Mouse (Mus musculus): ENCODE results near the gene Gdpd5.
A peak's percentile ranks its signal among the peaks of the same experiment; 100 is the strongest.

Gdpd5 gene

DNA sequence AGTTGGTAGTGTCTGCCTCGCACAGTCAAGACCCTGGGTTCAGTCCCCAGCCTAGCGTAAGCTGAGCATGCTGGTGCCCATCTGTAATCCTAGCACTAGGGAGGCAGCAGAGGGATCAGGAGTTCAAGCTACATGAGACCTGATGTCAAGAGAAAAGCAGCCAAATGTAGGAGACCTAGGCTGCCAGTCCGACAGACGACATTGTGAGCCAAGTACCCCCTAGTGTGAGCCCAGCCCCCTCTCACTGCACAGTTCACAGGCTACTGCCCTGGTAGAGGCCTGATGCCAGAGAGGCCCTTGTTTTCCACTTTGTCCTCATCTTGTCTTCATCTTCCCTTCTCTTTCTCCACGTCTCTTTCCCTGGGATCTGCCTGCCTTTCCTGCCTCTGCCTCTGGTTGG lies 66.1 kb downstream of the Gdpd5 start:
- DNase-seq: no peak

DNA sequence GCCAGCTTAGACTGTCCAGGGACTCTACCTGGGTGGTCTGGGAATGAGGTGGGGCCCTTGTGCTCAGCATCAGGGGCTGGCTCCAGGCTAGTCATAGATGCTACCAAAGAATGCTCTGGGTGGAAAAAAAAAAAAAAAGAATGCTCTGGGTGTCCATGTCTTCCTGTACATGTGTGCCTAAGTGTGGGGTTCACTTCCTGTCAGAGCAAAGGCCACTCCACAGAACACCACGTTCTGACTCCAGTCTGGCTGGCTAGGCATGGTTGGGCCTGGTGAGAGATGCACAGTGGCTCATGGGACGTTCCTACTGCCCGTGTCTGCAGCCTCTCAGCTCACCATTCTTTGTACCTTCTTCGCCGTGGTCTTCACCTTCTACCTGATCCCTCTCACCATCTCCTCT lies 67.4 kb downstream of the Gdpd5 start:
- no peak for DNase-seq

DNA sequence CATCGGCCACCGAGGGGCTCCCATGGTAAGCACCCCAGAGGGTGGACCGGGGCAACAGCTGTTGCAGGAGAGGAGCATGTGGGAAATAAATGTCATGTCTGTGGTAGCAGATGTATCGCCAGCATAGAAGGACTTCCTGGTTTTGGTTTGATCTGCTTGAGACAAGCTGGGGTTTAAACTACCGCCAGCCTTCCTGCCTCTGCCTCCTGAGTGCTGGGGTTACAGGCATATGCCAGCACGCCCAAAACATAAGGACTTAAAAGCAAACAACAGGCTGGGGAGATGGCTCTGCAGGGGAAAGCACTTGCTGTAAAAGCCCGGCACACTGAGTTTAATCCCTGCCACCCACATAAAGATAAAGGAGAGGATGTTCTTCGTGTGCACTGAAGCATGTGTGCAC lies 67.8 kb downstream of the Gdpd5 start:
- DNase-seq: no peak

DNA sequence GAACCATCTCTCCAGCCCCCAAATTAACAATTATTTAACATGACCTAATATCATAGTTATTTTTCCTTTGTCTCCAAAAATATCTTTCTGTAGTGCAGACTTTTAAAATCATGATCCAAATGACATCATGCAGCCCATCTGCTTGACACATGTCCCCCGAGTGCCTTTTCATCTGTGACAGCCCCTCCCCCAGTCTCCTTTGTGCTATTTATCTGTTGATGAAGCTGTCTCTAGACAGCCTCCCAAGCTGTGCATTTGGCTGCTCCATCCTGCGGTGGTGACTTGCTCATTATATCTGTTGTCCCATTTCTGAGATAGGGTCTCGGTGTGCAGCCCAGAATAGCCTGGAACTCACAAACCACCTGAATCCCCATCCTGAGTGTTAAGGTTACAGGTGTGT lies 68.5 kb downstream of the Gdpd5 start:
- DNase-seq: no peak

DNA sequence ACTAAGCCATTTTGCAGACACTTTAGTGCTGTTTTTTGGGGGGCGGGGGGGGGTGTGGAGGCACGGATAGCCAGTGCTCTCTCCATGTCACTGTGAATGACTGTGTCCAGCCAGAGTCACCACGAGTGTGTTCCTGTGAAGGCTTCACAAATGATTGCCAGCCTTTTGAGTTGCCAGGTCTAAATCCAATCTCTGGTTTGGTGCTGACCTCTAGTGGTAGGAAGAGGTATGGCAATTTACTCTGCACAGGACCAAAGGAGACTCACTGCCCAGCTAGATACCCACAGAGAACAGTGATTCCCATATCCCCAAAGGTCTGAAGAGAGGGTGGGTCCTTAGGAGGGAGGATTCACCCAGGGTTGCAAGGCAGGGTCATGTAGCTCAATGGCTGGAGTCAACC lies 69.5 kb downstream of the Gdpd5 start:
- peak; percentile 80 for DNase-seq

DNA sequence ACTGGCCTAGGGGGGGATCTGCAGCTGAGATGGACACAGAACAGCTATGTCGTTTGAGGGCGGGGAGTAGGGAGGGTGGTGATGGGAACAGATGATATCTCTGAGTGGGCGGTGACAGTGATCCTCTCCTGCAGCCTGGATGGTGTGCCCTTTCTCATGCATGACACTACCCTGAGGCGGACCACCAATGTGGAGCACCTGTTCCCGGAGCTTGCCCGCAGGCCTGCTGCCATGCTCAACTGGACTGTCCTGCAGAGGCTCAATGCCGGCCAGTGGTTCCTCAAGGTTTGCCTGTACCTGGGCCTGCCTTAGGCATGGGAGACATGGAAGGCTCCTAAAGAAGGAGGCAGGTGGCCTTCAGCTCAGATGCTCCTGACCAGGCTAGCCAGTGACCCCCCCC lies 71.6 kb downstream of the Gdpd5 start:
- DNase-seq: no peak

DNA sequence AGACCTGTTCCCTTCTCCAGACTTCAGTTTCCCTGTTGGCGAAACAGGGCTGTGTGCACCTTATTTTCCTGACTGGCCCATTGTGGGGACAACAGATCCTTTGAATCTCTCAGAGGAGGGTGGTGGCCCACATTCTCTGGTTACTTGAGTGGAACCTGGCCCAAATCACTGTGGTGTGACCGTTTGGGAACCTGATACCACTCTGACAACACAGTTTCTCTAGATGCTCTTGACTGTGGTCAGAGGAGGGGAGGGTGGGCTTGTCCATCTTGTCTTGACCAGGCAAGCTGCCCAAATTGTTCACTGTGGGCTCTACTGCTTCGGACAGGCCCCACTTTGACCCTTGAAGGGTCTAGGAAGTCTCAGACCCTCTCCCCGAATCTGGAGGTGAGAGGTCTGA lies 72.8 kb downstream of the Gdpd5 start:
- DNase-seq: no peak

DNA sequence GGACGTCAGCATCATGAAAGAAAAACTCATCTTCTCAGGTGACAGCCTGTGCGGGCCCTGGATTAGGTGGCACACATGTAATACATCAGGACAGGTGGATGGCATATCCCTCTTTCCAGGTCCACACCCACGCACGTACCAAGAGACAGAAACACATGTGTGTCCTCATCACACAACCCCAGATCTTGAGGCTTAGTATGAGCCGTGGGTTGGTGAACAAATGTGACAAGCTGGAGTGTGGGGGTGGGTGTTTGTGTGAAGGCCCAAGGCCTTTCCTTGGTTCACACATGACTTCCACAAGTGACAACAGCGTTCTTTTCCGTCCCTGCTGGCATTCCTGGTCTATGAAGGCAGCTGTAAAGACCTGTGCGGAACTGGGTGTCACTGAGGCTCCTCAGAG lies 77.6 kb downstream of the Gdpd5 start:
- no peak for DNase-seq

DNA sequence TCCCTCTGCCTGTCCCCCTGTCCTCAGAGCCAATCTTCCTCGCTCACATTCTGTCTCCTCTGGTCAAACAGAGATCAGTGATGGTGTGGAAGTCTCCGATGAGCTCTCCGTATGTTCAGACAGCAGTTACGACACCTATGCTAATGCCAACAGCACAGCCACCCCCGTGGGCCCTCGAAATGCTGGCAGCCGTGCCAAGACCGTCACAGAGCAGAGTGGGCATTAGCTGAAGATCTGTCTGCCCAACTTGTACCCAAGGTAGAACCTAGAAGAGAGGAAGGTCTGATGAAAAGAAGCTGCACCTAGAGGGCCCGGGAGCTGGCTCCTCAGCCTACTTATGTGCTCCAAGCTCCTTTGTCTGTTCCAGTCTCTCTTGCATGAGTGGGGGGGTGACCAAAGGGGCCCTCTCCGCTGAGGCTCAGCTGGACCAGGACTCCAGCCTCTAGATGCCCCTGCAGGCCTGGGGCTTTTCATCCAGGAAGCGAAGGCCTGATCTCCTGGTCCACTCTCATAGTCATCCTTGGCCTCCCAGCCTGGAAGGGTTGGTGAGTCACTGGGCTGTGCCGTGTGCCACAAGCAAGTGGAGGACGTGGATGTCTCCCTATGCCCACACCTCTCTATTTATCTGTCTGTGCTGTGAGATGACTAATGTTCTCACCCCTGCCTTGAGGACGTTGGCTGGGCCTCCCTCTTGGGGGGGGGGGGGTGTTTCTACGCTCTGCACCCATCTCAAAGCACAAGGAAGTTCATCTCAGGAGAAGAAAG lies 78.9 kb downstream of the Gdpd5 start:
- DNase-seq: no peak

DNA sequence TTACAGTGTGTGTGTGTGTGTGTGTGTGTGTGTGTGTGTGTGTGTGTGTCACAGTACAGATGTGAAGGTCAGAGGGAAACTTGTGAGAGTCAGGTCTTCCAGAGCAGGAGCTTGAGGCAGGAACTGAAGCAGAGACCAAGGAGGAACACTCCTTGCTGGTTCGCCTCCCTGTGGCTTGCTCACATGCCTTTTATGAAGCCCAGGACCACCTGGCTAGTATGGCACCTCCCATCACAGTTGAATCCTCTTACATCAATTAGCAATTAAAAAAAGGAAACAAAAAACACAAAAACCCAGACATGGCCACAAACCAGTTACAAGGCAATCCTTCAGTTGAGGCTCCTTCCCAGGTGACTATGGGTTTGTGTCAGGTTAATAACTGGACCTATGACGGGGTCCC lies 81.9 kb downstream of the Gdpd5 start:
- DNase-seq: no peak

DNA sequence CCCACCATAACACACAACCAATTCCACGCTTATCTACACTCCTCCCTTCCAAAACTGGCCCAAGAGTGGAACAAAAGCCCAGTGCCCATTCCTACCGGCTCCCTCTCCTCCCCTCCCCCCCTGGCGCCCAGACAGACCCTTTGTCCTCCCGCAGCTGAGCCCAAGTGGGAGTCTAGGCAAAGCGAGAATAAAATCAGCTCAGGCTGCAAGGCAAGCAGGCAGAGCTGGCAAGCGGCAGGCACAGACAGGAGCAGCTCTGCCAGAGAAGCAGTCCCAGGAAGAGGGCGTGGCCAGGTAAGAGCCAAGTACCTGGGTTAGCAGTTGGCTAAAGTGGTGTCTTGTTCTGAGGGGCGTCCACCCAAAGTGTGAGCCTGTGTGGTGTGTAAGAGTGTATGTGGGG lies 84.6 kb downstream of the Gdpd5 start, which contains the start of gene Klhl35:
Gene Klhl35 (plus strand): TSS at position 194 of the 400 bp plus-strand sequence.
- DNase-seq: no peak

DNA sequence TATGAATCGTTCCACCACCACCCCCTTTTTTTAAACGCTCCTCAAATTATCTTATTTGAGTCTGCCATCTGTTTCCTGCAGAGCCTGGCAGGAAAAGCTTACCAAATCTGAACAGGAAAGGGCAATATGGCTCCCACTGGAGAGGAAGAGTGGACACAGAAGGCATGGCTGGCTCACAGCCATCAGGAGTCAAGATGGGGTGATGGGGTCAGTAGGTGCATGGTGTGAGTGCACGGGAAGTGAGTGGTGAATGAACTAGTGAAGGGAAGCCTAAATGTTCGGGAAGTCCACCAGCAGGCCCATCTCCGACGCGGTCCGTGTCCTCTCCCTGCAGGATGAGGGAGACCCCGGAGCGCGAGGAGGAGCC lies 86.7 kb downstream of the Gdpd5 start:
- DNase-seq: peak; percentile 55

DNA sequence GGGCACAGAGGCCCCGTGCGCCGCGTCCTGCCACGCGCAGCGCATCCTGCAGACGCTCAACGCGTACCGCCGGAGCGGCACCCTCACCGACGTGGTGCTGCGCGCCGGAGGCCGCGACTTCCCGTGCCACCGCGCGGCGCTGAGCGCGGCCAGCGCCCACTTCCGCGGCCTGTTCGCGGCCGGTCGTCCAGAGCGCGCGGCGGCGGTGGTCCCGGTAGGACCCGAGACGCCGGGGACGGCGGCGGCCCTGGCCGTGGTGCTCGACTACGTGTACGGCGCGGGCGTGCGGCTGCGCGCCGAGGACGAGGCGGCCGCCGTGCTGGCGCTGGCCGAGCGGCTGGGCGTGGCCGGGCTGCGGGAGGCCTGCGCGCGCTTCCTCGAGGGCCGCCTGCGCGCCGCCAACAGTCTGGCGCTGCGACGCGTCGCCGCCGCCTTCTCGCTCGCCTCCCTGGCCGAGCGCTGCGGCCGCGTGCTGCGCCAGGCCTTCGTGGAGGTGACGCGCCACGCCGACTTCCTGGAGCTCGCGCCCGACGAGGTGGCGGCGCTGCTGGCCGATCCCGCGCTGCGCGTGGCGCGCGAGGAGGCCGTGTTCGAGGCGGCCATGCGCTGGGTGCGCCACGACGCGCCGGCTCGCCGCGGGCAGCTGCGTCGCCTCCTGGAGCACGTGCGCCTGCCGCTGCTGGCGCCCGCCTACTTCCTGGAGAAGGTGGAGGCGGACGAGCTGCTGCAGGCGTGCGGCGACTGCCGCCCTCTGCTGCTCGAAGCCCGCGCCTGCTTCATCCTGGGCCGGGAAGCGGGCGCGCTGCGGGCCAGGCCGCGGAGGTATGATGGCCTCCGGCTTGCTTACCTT lies 87.3 kb downstream of the Gdpd5 start:
- DNase-seq: peak; percentile 71

DNA sequence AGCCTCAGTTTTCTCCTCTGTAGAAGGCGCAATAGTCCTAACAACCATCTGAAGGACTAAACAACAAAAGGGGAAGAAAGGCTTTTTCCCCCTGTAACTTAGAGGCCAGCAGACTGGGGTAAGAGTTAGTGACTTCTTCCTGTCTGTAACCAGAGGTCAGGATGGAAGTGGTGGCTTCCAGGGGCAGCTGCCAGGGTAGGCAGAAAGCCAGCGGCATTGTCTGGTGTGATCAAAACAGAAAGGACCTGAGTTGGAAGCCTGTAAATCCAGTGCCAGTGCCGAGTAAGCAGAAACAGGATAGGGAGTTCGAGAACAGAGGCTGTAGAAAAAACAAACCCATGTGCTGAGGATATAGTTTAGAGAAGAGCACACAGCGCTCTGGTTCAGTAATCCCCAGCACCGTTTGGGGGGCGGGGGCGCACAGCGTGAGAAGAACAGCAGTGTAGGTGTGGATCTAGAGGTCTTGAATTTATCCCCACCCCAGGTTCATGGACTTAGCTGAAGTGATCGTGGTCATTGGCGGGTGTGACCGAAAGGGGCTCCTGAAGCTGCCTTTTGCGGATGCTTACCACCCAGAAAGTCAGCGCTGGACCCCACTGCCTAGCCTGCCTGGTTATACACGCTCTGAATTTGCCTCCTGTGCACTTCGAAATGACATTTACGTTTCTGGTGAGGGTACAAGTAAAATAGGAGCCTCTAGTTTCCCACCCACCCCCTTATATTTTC lies 88.6 kb downstream of the Gdpd5 start:
- peak; percentile 73 for DNase-seq

DNA sequence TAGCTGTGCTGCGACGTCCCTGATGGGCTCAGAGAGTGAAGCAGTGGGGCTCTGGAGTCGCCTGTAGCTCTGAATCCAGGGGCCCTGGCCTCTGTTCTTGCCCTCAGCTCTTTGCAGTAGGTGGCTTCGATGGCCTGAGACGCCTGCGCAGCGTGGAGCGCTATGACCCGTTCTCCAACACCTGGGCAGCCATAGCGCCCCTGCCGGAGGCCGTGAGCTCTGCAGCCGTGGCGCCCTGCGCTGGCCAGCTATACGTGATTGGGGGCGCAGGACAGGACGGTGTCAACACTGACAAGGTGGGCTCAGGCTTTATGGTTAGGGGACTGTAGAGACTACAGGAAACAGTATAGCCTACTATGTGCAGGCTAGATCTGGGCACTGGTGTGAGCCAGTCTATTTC lies 90.4 kb downstream of the Gdpd5 start:
- no peak for DNase-seq

DNA sequence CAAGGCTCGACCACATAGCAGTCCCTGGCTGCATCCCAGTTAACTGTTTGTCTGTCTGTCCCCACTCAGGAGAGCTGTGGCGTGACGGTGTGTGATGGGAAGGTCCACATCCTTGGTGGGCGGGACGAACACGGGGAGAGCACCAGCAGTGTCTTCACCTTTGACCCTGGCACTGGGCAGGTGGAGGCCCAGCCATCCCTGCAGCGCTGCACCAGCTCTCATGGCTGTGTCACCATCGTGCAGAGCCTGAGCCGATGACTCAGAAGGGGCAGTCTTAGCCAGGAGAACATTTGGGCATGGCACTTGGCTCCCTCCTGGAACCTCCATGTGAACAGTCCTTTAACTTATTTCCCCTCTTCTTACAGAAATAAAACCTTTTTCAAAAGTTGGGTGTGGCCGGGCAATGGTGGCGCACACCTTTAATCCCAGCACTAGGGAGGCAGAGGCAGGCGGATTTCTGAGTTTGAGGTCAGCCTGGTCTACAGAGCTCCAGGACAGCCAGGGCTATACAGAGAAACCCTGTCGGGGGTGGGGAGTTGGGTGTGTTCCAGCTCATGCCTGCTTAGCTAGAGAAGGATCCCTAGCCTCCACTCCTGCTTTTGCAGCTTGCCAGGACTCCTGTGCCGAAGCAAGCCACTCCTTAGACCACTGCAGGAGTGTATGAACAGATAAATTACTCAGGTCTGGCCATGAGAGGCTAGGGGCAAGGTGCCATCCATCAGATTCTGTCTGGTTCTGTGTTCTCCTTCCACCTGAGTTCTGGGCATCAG lies 92.6 kb downstream of the Gdpd5 start:
- no peak for DNase-seq

DNA sequence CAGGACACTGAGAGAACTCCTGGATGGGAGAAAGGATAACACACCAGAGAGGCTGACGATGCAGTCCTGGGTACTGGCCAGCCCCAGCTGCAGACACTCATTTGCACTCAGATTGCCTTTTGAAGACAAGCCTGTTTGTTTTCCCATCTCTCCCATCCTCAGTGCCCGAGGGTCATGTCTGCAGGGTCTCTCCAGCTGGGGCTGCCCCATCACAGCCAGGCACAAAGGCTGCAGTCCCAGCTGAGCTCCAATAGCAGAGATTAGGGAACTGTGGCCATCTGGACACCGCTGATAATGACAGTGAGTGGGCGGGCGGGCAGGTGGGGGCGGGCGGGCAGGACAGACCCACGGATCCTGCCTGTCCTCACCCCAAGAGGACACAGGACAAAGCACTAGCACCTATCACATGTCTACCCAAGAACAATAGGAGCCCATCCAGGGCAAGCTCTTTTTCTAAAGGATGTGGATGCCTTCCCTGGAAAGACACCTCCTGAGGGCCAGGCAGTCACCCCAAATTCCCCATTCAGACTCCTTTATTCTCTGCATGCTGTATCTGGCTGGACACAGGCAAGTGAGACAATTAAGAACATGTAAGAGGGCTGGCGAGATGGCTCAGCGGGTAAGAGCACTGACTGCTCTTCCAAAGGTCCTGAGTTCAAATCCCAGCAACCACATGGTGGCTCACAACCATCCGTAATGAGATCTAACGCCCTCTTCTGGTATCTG lies 93.8 kb downstream of the Gdpd5 start:
- peak; percentile 69 for DNase-seq

DNA sequence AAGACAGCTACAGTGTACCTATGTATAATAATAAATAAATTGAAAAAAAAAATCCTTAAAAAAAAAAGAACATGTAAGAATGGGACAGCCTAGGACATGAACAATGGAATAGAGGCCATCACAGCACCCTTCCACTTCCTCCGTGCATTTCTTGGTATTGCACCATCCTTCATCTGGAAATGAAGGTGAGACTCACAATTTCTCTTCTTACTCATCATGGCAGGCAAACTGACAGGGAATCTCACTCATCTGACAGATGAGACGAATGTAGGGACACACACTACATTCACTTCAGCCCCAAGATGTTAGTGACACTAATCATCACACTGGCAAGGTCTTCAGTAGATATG lies 94.3 kb downstream of the Gdpd5 start:
- DNase-seq: no peak

DNA sequence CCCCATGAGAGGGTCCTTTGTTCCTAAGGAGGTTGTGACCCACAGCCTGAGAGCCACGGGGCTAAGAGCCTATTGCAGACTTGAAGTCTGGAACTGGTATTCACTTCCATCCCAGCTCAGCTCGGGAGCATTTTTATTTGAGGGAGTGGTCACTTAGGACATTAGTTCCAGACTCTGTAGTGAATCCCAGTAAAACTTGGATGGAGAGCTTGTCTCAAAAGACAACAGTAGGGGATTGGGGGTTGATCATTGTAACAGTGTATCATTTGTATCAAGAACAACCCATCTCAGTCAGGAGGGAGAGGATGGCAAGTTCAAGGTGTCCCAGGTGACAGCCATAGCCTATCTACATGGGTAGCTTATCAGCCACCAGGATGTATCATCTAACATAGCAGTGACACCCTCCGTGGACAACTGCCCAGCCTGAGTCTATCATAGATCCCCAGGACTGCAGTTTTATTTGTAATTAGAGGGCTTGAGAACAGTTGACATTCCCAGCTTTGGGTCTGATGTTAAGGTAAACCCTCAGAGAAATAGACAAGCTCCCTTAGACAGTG lies 95.4 kb downstream of the Gdpd5 start:
- DNase-seq: no peak

DNA sequence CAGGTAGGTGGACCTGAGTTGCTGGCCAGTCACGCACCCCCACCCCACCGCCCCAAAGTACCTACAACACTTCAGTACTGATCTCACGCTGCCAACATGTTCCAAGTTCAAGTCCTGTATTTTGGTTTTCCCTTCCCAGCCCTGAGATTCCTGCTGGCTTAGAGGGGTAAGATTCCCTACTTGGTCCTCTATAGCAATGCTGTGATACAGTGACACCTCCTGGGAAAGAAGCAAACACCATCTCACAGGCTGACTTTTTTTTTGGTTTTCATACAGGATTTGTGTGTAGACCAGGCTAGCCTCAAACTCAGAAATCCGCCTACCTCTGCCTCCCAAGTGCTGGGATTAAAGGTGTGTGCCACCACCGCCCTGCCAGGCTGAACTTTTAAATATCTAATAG lies 96.0 kb downstream of the Gdpd5 start:
- DNase-seq: no peak

DNA sequence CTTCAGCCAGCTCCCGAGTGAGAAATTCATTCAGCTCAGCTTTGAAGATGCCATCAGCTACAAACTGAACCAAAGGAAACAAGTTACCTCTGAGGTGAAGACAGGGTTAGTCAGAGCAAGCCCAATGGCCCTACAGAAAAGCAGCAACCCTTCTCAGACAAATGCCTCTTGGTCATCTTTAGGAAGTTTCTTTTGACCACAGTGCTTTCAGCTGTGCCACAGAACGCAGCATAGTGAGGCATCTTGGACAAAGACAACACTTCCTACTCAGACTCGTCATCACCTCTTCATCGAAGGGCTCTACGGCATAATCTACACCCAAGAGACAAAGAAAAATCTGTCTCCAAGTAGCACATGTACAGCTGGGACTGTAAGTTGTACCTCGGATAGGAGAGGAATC lies 101.4 kb downstream of the Gdpd5 start:
- no peak for DNase-seq

Data from lung, postnatal 14 days (tissue).